Mouse (Mus musculus) kidney, adult 2 months (tissue): ENCODE measurements around the gene Anks3. TPM values are rescaled to one million over a fixed set of nuclear protein-coding genes. Genes with fewer than 3 reads are reported as not detected.

ENCODE experiments used
- DNase-seq: peaks from one replicate; pipeline ENCODE4 v3.0.0; 2021
- H3K27ac ChIP-seq: fragments of 200-500 bp; 2 replicates; pipeline ENCODE4 v1.5.1; 2012; ENCODE audit warnings: low read depth, low read length, control low read depth, inconsistent platforms; ENCODE audit not compliant: insufficient read depth
- H3K27me3 ChIP-seq: fragments of 200-500 bp; replicated peaks from 2 replicates; pipeline ENCODE4 v1.6.1; 2012; ENCODE audit warnings: mild to moderate bottlenecking, moderate library complexity, low read length, inconsistent platforms; ENCODE audit not compliant: control insufficient read depth, insufficient read depth
- H3K36me3 ChIP-seq: fragments of 200-500 bp; 2 replicates; pipeline ENCODE4 v1.6.1; 2012; ENCODE audit warnings: mild to moderate bottlenecking, moderate library complexity, low read length, inconsistent platforms; ENCODE audit not compliant: control insufficient read depth, insufficient read depth
- H3K4me1 ChIP-seq: fragments of 200-500 bp; 2 replicates; pipeline ENCODE4 v1.6.1; 2011; ENCODE audit warnings: low read length; ENCODE audit not compliant: control insufficient read depth, insufficient read depth
- H3K4me3 ChIP-seq: fragments of 200-500 bp; 2 replicates; pipeline ENCODE4 v1.5.1; 2011; ENCODE audit warnings: mild to moderate bottlenecking, low read depth, low read length, control low read depth; ENCODE audit not compliant: insufficient read depth
- CTCF ChIP-seq: fragments of 200-500 bp; conservative IDR thresholded peaks from 2 replicates; pipeline ENCODE4 v1.5.1; 2011; ENCODE audit warnings: low read depth, mild to moderate bottlenecking, control low read depth, low read length, moderate library complexity, mixed read lengths; ENCODE audit not compliant: insufficient read depth, insufficient read length
- POLR2A ChIP-seq: fragments of 200-500 bp; IDR thresholded peaks from one replicate; pipeline ENCODE4 v1.6.1; 2011; ENCODE audit warnings: low read depth, low read length, control low read depth
- WGBS: fragments of 180-500 bp; shearing (Covaris S2); methylation state at CpG from one replicate; pipeline ENCODE4 v1.1.7; 2018; 5-methylcytosine and 5-hydroxymethylcytosine counted together
- polyA plus RNA-seq: library from polyadenylated mRNA; depleted of rRNA; stranded (reverse); fragments of >200 nt; gene quantifications from 2 replicates; pipeline ENCODE4 v1.2.3, GENCODE M21; 2012

Gene Anks3
- polyA plus RNA-seq, 1 experiment = 50.7 TPM

DNA sequence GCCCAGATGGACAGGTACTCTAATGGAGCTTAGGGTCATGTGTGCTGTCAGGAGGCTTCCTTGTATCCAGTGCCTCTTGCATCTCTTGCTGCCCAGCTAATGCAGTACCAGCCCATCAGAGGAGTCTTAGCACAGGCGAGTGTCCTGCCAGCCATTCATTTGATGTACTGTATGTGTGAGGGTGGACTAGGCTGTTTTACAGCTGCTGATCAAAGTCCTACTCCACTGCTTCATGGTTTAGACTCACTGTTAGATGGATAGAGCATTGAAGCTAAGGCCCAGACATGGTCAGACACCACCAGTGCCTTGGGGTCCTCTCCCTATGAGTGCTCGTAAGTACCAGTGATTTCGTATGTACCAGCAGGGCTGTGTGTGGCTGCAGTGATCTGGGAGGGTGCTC lies 59.1 kb downstream of the Anks3 start:
- TF ChIP-seq CTCF (no peak), POLR2A (no peak)
- Histone ChIP-seq H3K27ac (no peak overlapping the region), H3K27me3 (no peaks in the 10 kb centered on the region), H3K36me3 (no peaks in the 10 kb centered on the region), H3K4me1 (peaks cover 34% of the 10 kb centered on the region; the same call in 1 of the 2 replicates), H3K4me3 (no peak overlapping the region)
- no peak for DNase-seq
- 79% methylated on average over 3 of the region's 3 CpGs for WGBS

DNA sequence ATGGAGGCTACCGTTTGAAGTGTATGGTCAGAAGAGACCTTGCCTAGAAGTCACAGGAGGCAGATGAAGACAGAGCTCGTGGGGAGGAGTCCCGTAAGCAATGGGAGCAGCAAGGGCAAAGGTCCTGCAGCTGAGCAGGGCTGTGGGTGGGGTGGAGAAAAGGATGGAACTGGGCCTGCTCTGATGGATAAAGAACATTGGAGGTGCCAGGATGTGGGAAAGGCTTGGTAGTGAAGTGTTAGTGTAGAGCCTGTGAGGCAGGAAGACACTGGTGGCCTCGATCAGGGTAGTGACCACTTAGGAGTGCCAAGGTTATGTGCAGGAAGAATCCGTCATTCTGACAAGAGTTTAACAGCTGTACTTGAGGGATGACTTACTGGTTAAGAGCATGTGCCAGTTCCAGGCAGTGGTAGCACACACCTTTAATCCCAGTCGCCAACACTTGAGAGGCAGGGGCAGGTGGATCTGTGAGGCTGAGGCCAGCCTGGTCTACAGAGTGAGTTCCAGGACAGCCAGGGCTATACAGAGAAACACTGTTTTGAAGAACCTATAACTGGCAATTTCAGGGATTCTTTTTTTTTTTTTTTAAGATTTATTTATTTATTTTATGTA lies 60.4 kb downstream of the Anks3 start:
- Histone ChIP-seq H3K27me3 (no peaks in the 10 kb centered on the region), H3K4me1 (peaks cover 34% of the 10 kb centered on the region; the same call in 1 of the 2 replicates), H3K4me3 (no peak overlapping the region), H3K36me3 (no peaks in the 10 kb centered on the region), H3K27ac (no peak overlapping the region)
- DNase-seq = peak; percentile 76
- no peak for TF ChIP-seq CTCF
- TF ChIP-seq POLR2A = no peak
- 34% methylated on average over 6 of the region's 6 CpGs for WGBS

DNA sequence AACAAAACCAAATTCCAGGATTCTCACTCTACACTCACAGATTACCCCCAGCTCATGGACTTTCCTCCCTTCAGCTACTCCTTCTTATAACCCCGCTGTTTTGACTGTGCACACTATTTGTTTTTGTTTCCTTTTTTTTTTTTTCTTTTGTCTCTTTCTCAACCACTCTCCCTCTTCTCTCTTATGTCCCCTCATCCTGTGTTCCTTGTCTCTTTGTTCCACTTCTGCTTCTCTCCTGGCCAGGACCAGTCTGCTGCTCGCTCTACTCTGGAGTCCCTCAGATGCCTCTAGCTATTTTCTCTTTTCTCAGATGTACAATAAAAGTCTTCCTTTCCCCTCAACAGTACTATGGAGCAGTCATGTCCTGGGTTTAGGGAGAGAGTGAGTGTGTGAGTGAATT lies 61.6 kb downstream of the Anks3 start:
- no peak for DNase-seq
- no peak for TF ChIP-seq POLR2A
- TF ChIP-seq CTCF = no peak
- no peaks in the 10 kb centered on the region for H3K36me3 ChIP-seq
- peaks cover 34% of the 10 kb centered on the region; the same call in 1 of the 2 replicates for H3K4me1 ChIP-seq
- no peaks in the 10 kb centered on the region for H3K27me3 ChIP-seq
- WGBS = 64% methylated on average over 2 of the region's 2 CpGs
- H3K27ac ChIP-seq = peak overlapping the region; percentile 3; the same call in 1 of the 2 replicates
- no peak overlapping the region for H3K4me3 ChIP-seq

DNA sequence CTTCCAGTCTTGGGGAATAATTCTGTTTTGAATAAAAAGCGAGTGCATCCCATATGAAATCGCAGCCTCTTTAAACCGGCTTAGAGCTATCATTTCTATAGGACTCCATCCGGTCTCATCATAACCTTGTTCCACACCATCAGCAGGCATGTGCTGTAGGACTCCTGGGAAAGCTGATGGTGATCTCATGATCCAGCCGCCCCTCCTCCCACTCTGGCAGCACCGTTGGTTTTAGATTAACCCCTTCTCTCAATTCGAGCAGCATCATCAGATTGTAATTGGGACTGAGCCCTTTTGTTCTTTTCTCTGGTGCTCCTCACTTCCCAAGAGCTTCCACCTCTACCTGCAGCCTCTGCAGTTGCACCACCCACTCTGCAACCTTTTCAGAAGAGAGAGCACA lies 62.8 kb downstream of the Anks3 start:
- Histone ChIP-seq H3K27ac (0 out of 2 replicates have a peak overlapping the region, but pooled peaks have one; percentile 14), H3K36me3 (no peaks in the 10 kb centered on the region), H3K4me1 (peaks cover 37% of the 10 kb centered on the region; the same call in 1 of the 2 replicates), H3K4me3 (no peak overlapping the region), H3K27me3 (no peaks in the 10 kb centered on the region)
- peak; percentile 89 for DNase-seq
- WGBS = 64% methylated on average over 7 of the region's 7 CpGs
- TF ChIP-seq POLR2A = no peak

DNA sequence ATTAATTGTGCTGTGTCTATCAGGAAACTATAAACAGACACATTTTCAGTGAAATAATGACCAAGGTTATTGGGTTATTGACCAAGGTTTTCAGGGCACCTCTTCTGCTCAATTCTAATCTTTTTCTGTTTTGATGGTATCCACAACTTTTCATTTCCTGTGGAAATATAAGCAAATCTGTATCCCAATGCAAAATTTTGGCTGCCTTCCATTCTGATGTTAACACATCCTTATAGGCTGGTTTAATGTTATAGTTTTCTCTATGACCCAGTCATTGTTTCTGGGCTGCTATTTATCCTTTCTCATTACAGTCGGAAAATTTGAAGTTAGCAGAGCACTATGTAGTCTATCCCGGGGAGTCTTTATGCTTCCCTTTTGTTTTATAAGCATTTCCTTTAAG lies 64.3 kb downstream of the Anks3 start:
- no peak overlapping the region for H3K4me3 ChIP-seq
- 77% methylated on average over 2 of the region's 2 CpGs for WGBS
- H3K27me3 ChIP-seq = no peaks in the 10 kb centered on the region
- no peak overlapping the region for H3K27ac ChIP-seq
- no peak for TF ChIP-seq POLR2A
- DNase-seq = no peak
- H3K36me3 ChIP-seq = no peaks in the 10 kb centered on the region
- H3K4me1 ChIP-seq = peaks cover 37% of the 10 kb centered on the region

DNA sequence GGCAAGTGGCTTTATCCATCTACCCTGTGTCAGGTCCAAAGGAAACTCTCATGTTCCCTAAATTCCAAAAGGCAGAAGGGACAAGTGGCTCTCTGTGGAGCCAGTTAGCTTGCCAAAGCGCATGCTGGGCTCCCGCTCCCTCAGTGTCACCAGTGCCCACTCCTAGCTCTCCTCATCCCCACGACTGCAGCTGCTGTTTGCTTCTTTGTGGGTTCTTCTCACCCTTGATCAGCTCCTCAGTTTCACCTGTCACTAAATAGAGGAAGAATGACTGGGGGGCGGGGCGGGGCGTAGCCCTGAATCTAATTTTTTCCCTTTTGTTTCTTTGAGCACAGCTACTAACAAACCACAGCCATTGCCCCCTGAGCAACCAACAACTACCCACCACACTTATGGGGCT lies 65.1 kb downstream of the Anks3 start:
- H3K36me3 ChIP-seq = no peaks in the 10 kb centered on the region
- TF ChIP-seq POLR2A = no peak
- TF ChIP-seq CTCF = no peak
- no peaks in the 10 kb centered on the region for H3K27me3 ChIP-seq
- no peak for DNase-seq
- H3K4me1 ChIP-seq = peaks cover 36% of the 10 kb centered on the region
- no peak overlapping the region for H3K4me3 ChIP-seq
- H3K27ac ChIP-seq = no peak overlapping the region
- 94% methylated on average over 6 of the region's 6 CpGs for WGBS

DNA sequence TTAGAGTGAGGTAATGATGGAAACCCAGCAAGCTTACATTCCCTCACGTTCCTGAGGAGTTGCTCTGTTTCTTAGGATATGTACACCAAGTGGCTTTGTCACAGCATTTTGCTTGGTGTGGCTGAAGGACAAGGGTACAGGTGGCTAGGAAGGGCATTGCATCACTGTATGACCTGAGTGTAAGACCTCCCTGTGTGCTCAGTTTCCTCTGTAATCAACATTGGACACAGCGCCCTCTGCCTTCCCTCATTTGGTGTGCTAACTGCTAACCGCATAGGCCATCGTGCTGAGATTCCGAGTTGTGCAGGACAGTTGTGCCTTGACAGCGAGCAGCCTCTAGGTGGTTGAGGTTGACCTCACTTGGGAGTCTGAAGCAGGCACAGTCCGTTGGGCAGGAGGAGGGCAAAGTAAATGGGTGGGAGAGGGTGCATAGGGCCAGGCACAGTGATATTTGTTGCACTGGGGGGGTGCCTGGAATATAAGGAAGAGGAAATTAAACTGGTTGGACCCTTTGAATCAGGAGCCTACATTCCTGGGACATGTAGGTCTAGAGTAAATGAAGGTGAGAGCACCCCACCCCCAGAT lies 66.8 kb downstream of the Anks3 start:
- Histone ChIP-seq H3K4me3 (no peak overlapping the region), H3K4me1 (peaks cover 30% of the 10 kb centered on the region), H3K27me3 (no peaks in the 10 kb centered on the region), H3K27ac (peak overlapping the region; percentile 25), H3K36me3 (no peaks in the 10 kb centered on the region; the same call in 1 of the 2 replicates)
- TF ChIP-seq POLR2A = no peak
- peak; percentile 51; the same call in 1 of the 2 replicates for TF ChIP-seq CTCF
- DNase-seq = no peak
- 48% methylated on average over 7 of the region's 7 CpGs for WGBS
